Mouse (Mus musculus): ENCODE results near the gene AI182371. TPM values are rescaled to one million over a fixed set of nuclear protein-coding genes. Genes with fewer than 3 reads are reported as not detected.
A peak's percentile ranks its signal among the peaks of the same experiment; 100 is the strongest.

Gene AI182371
- total RNA-seq, 2 experiments from 2014 or later = 0.46 TPM; not detected in 1

DNA sequence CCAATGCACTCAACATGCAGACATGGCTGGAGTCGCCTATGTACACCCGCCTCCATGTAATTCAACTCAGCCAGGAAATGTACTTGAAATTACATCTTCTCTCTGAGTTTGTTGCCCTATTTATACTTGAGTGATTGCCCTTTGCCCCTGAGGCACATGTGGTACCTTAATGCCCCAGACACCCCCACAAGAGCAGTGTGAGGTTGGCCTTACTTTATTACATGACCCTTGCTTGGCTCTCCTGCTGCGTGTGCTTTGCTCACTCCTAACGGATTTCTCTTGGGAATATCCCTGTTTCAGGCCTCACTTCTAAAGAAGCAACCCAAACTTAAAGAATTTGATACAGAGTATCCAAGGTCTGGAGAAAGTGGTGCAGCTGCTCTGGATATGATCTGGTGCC lies 31.1 kb downstream of the AI182371 start:
- DNase-seq (ENCODE audit: low spot score in 2 of 2) = no peak

DNA sequence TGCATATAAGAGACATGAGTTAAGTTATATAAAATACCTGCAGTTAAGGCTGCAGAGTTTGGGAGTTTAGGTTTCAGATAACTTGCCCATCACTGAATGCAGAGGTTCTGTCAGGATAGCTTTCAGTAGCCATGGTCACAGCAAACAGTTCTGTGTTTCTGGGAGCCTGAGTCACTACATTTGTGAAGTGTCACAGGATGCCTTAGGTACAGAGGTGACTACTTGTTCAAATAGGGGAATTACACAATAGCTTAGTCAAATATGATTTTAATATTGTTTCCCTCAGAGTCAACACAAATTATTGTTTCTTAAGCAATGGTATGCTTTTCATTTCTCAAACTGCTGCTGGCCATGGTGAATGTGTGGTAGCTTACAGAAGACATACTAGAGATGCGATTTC lies 32.2 kb downstream of the AI182371 start:
- DNase-seq (ENCODE audit: low spot score in 2 of 2) = no peak

DNA sequence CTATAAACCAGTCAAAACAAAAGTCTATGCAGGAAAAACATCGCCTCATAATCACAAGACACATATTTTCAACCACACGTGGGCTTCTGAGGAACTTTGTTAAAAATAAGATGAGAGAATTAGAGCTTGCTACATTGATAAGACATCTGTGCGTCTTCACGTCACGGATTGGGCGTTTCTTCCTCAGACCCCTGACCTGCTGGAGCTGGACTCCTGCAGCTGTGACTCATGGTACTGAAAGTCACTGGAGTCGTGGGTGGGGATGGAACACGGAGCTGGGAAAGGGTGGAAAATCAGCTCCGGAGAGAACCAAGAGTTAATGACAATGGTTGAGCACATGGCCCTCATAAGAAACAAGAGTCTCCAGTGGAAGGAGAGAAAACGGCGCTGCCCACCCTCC lies 34.2 kb downstream of the AI182371 start:
- no peak for DNase-seq (ENCODE audit: low spot score in 2 of 2)

DNA sequence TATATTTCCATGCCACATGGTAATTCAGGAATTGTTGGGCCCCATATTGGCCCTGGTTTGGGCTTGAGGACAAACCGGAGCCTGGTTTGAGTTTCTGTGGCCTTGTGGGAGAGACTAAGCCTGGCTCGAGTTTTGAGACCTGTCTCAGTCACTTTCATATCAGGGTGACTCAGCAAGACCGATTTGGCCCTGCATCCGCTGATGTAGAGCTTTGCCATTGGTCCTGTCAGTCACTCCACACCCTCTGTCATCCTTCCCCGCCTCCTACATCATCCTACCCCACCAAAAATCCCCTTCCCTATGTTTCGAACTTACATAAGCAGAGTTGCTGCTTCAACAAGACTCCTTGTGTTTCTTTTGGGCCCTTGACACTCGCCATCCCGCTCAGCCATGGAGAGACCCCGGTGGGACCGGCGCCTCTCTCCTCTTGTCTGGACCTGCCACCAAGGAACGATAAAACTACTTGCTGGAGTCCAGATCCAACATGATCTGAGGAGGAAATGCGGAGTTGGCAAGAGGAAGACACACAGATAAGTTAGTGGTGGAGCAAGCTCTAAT lies 34.7 kb downstream of the AI182371 start:
- no peak for DNase-seq (ENCODE audit: low spot score in 2 of 2)

DNA sequence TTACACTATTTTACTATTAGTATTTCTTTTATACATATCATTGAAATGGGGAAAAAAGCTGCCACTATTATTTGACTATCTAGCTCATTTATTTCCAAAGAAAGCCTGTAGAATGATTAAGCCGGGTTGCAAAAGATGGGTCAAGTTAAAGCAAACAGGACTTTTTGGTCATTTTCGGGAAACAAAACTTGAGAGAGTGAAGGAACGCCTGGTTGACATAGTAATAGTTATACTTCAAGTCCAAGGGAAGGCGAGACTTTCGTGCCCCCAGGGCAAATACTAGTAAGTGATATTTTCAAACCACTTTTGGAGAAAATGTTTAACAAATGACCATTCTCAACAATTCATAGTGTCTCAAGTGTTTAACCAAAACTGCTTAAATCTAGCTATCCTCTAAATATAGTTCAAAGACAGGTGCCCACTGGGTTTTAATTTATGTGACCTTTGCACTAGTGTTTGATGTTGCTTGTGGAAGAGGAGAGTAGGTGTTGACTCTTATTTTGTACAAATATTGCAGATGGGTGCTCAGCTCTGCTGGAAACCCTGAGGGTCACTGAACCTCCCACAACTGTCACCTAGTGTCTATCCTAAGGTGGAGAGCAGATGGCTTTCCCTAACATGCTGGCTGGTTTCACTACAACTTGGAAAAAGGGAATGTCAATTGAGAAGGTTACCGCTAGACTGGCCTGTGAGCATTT lies 37.9 kb downstream of the AI182371 start:
- no peak for DNase-seq (ENCODE audit: low spot score in 2 of 2)

DNA sequence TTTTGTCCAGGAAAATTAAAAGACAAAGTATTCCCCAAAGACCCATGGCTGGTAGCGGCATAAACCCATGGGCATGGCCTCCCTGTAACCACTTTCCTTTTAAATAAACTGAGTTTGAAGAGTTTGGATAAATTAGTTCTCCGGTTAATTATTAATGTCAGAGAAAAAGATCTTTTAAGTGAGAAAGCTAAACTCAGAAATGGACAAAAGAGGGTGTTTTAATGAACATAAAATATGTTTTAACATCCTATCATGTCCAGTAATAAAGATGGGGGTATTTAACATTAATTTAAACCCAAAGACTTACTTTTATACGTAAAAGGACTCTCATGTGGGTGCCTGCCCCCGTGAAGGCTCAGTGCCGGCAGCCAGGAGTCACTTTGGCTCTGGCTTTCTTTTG lies 40.0 kb downstream of the AI182371 start, which contains the start of gene Hc:
Hc (minus strand) TSS at position 101 of the 400 bp plus-strand sequence.
- no peak for DNase-seq (ENCODE audit: low spot score in 2 of 2)

DNA sequence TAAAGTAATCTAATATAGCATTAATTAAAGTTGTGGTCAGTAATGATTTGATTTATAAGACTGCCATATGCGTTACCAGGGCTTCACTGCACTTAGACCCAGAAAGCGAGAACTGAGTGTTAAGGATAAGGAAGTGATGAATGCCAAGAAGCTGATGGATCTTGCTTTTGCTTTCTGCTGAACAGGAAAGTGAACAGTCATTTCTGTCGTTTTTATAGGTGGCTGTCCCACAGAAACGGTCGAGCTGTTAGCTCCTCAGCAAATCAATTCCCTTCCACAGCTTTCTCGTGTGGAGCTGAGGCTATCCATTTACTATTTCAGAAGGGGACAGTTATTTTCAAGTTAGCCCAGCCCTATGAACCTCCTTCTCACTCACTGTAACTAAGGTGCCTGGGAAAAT lies 40.4 kb downstream of the AI182371 start:
- DNase-seq (ENCODE audit: low spot score in 2 of 2) = no peak

DNA sequence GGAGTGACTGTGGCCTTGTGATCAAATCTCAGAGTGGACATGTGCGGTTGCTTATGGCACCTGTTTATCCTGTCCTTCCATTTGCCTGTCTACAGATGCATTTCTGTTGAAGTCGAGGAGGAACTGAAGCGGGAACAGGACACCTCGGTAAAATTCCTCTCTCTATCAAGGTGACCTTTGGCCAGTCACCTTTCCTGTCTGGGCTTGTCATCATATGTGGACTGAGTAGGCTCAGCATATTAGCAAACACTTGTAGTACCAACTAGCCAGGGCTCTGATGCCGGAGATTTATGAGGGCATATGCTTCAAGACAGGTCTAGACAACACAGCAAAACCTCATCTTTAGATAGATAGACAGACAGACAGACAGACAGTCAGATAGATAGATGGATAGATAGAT lies 41.1 kb downstream of the AI182371 start:
- DNase-seq (ENCODE audit: low spot score in 2 of 2) = no peak

DNA sequence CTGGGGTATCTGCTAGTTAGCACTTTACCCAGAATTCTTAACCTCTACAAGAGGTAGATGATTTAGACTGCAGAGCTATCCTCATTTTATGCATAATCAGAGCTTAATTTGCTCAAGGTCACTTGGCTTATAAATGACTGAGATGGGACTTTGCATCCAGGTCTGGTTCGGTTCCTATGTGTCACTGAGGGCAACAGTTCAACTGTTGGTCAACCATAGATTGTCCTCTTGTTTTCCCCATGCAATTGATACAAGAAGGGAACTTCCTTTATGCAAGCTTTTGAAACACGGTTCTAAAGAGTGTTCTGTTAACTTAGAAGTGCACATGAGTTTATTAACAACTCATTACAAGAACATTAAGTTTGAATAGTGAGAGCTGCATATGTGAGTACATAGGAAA lies 43.0 kb downstream of the AI182371 start:
- no peak for DNase-seq (ENCODE audit: low spot score in 2 of 2)

DNA sequence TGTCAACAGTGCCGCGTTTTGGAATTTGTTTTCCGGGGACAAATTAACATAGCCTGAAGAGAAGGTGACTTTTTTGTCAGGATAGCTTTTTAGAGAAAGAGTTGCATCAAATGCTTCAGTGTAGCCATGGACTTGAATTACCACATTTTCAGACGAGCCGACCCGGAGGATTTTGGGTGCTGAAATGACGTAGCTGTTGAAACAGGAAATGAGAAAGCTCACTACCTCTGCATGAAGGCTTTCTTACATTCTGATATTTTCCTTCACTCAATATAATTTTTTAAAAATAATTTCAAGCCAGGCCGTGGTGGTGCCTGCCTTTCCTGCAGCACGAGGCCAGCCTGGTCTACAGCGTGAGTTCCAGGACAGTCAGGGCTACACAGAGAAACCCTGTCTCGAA lies 44.1 kb downstream of the AI182371 start:
- DNase-seq (ENCODE audit: low spot score in 2 of 2) = no peak

DNA sequence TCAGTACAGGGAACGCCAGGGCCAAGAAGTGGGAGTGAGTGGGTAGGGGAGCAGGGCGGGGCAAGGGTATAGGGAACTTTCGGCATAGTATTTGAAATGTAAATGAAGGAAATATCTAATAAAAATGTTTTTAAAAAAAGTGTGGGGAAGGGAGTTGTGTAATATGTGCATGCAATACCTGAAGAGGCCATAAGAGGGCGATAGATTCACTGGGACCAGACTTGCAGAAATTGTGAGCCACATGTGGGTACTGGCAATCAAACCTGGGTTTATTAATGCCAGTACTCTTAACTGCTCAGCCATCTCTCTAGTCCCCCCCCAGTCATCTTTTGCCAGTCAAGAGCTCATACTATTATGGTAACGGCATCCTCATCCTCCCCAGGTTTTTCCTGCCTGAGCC lies 52.5 kb downstream of the AI182371 start:
- peak in 1 of 2 experiments; percentile 15 for DNase-seq (ENCODE audit: low spot score in 2 of 2)

DNA sequence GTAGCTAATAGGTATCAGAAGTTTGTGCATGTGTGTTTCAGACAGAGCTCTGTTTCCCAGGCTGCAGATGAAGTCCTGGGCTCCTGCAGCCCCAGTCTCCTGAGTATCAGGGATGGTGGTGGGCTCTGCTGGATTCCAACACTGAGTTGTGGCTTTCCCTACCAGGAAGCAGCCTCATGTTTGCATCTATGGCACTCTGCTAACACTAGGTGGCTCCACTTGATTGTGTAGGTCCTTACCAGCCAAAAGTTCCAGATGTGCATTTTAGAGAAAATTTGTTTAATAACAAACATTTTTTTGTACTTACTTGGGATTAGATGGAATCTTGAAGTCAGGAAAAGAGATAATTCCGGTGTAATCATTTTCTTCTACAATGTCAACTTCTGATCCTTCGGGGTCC lies 56.4 kb downstream of the AI182371 start:
- peak in 1 of 2 experiments; percentile 6 for DNase-seq (ENCODE audit: low spot score in 2 of 2)

DNA sequence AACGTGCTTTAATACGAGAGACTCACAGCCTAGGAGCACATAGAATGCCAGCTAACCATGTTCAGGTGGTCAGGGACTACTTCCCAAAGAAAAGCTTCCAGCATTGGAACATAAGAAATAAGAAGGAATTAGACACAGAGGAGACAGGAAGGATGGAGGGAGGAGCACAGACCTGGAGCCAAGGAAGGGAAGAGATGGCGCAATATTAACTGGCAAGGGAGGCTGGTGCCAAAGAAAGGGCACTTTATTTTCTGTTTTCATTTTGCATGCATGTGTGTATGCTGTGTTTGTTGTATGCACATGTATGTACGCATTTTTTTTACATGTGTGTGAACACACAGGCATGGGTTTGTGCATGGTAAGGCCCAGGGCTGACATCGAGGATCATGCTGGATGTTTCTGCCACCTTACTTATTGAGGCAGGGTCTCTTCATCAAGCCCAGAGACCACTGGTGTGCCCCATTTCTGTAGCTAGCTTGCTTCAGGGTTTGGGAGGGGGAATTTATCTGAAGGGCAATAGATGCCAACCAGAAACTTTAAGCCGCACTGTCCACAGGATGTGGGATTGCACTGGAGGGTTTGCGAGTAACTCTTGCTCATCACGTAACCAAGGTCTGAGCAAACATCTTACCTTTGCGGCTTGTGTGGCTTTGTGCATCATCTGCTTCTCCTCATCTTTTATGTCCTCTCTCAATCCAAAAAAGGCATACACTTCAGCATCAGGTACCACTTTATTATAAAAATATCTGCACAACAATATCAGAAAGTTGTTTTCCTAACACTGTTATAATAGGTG lies 62.6 kb downstream of the AI182371 start:
- DNase-seq (ENCODE audit: low spot score in 2 of 2) = no peak

Other genes with a start within 250 kb of the AI182371 start
- under 1 TPM in 1 of 2 experiments, not detected in 1; 0.48 TPM for gene Cutal, start 227.1 kb downstream of the AI182371 start, total RNA-seq (2021)
- gene Psmd5, start 226.6 kb downstream of the AI182371 start, total RNA-seq (2021) = 10 to 100 TPM; 40.8 to 41.1 TPM
- gene Phf19, start 187.5 kb downstream of the AI182371 start, total RNA-seq (2021) = 1 to 10 TPM; 1.3 to 1.7 TPM
- 1 to 10 TPM; 2.6 to 2.8 TPM for gene Traf1, start 139.8 kb downstream of the AI182371 start, total RNA-seq (2021)
- not detected for gene Hc, start 40.1 kb downstream of the AI182371 start, total RNA-seq (2021)
- 10 to 100 TPM in 1 of 2 experiments, 1 to 10 TPM in 1; 7.7 to 11.4 TPM for gene Cntrl, start 7.9 kb upstream of the AI182371 start, total RNA-seq (2021)
- 100 to 1,000 TPM; 187 to 226 TPM for gene Rab14, start 99.6 kb upstream of the AI182371 start, total RNA-seq (2021)
- gene Gsn, start 154.8 kb upstream of the AI182371 start, total RNA-seq (2021) = 100 to 1,000 TPM; 364 to 767 TPM
- 10 to 100 TPM; 46.9 to 80.6 TPM for gene Stom, start 235.4 kb upstream of the AI182371 start, total RNA-seq (2021)

All from adrenal gland, adult 18-20 months (tissue).